Mouse (Mus musculus) gastrocnemius, postnatal 36 days (tissue): ENCODE measurements at regions not wholly inside any gene's neighbourhood (a gene's known extent, or its start where the extent isn't known, plus 50 kb on each side); places are given as distances from the start of the nearest gene placed in this dataset.

Experiments
- DNase-seq, 2 experiments: peaks; one replicate each; pipeline ENCODE4 v3.0.0; 2022
- intact Hi-C: fragments of 180-260 bp; cut with DNase I; formaldehyde crosslinking; loops from one replicate; pipeline ENCODE4 v1.15.1; 2025

GRCm38 (mm10) chr11:117538732-117539131 lies 54.6 kb downstream of the Gm11733 start:
- intact Hi-C loops, result no loop called here
- DNase-seq, result no peak

- intact Hi-C loops, result loop anchor here (5.0 kb wide), 1 partner anchor 57 kb away; no protein-coding TSS in a partner anchor
These were observed 56.4 kb downstream of the Gm11733 start for GRCm38 (mm10) chr11:117540609-117541008.

GRCm38 (mm10) chr11:117541205-117541884 lies 57.2 kb downstream of the Gm11733 start:
- intact Hi-C loops, result loop anchor here (5.0 kb wide), 1 partner anchor 56 kb away; no protein-coding TSS in a partner anchor
- DNase-seq, result no peak

More at GRCm38 (mm10) chr11:117540609-117541008, 56.4 kb downstream of the Gm11733 start:
- DNase-seq, result no peak

- peak; percentile 55 to 56 for DNase-seq
These were observed 59.0 kb downstream of the Gm11733 start for GRCm38 (mm10) chr11:117543191-117543590.

GRCm38 (mm10) chr11:117544507-117544906 lies 60.3 kb downstream of the Gm11733 start:
- intact Hi-C loops, result loop anchor here (5.0 kb wide), 1 partner anchor 53 kb away; no protein-coding TSS in a partner anchor
- DNase-seq, result no peak

More at GRCm38 (mm10) chr11:117543191-117543590, 59.0 kb downstream of the Gm11733 start:
- intact Hi-C loops, result loop anchor here (2.0 to 5.0 kb wide), 2 partner anchors 54 to 76 kb away; no protein-coding TSS in a partner anchor

- no peak for DNase-seq
- intact Hi-C loops, result loop anchor here (5.0 kb wide), 1 partner anchor 52 kb away; no protein-coding TSS in a partner anchor
These were observed 60.8 kb downstream of the Gm11733 start for GRCm38 (mm10) chr11:117544926-117545325.

- DNase-seq, result no peak
- intact Hi-C loops, result no loop called here
These were observed 67.8 kb downstream of the Gm11733 start for GRCm38 (mm10) chr11:117551926-117552325.

- intact Hi-C loops, result no loop called here
- DNase-seq, result peak; percentile 47 to 62
These were observed 68.3 kb downstream of the Gm11733 start for GRCm38 (mm10) chr11:117552430-117552969.

- intact Hi-C loops, result no loop called here
- no peak for DNase-seq
These were observed 69.9 kb downstream of the Gm11733 start for GRCm38 (mm10) chr11:117554111-117554510.

- peak; percentile 75 to 78 for DNase-seq
- intact Hi-C loops, result no loop called here
These were observed 73.6 kb downstream of the Gm11733 start for GRCm38 (mm10) chr11:117557474-117558381.

- intact Hi-C loops, result no loop called here
- no peak for DNase-seq
These were observed 75.7 kb downstream of the Gm11733 start for GRCm38 (mm10) chr11:117559839-117560238.

- intact Hi-C loops, result no loop called here
These were observed 83.9 kb downstream of the Gm11733 start for GRCm38 (mm10) chr11:117567961-117568605.

GRCm38 (mm10) chr11:117568606-117568991 lies 84.4 kb downstream of the Gm11733 start:
- intact Hi-C loops, result no loop called here
- peak; percentile 46 to 61 for DNase-seq

More at GRCm38 (mm10) chr11:117567961-117568605, 83.9 kb downstream of the Gm11733 start:
- peak in 1 of 2 experiments; percentile 11 for DNase-seq

- DNase-seq, result no peak
- intact Hi-C loops, result no loop called here
These were observed 84.5 kb upstream of the Tnrc6c start for GRCm38 (mm10) chr11:117569566-117570101.

GRCm38 (mm10) chr11:117571858-117572257 lies 82.2 kb upstream of the Tnrc6c start:
- DNase-seq, result no peak
- intact Hi-C loops, result no loop called here

GRCm38 (mm10) chr11:117574721-117575120 lies 79.4 kb upstream of the Tnrc6c start:
- intact Hi-C loops, result no loop called here
- peak; percentile 50 to 53 for DNase-seq

- intact Hi-C loops, result no loop called here
- DNase-seq, result no peak
These were observed 75.0 kb upstream of the Tnrc6c start for GRCm38 (mm10) chr11:117579121-117579520.

GRCm38 (mm10) chr11:117579720-117580119 lies 74.4 kb upstream of the Tnrc6c start:
- no peak for DNase-seq
- intact Hi-C loops, result no loop called here

GRCm38 (mm10) chr11:117583478-117583877 lies 70.6 kb upstream of the Tnrc6c start:
- intact Hi-C loops, result no loop called here
- no peak for DNase-seq

- intact Hi-C loops, result no loop called here
- no peak for DNase-seq
These were observed 68.5 kb upstream of the Tnrc6c start for GRCm38 (mm10) chr11:117585556-117585955.
